Mouse (Mus musculus) ES-E14 (cell line): ENCODE measurements around the gene Tbc1d2b.

Source experiments
- CHD2 ChIP-seq: IDR thresholded peaks from 2 replicates; pipeline ENCODE4 v1.6.1; 2014; ENCODE audit warnings: mild to moderate bottlenecking, low read depth, low read length, inconsistent platforms
- HCFC1 ChIP-seq: IDR thresholded peaks from 2 replicates; pipeline ENCODE4 v1.6.1; 2012; ENCODE audit warnings: low read length, inconsistent platforms, borderline replicate concordance; ENCODE audit not compliant: insufficient read depth
- MAFK ChIP-seq: IDR thresholded peaks from 2 replicates; pipeline ENCODE4 v1.6.1; 2014; ENCODE audit warnings: mild to moderate bottlenecking, low read depth, low read length, inconsistent platforms; ENCODE audit not compliant: insufficient read depth
- ZC3H11A ChIP-seq: IDR thresholded peaks from 2 replicates; pipeline ENCODE4 v1.6.1; 2012; ENCODE audit warnings: low read depth, mild to moderate bottlenecking, inconsistent platforms, low read length, borderline replicate concordance
- ZNF384 ChIP-seq: IDR thresholded peaks from 2 replicates; pipeline ENCODE4 v1.6.1; 2012; ENCODE audit warnings: low read depth, low read length, inconsistent platforms

DNA sequence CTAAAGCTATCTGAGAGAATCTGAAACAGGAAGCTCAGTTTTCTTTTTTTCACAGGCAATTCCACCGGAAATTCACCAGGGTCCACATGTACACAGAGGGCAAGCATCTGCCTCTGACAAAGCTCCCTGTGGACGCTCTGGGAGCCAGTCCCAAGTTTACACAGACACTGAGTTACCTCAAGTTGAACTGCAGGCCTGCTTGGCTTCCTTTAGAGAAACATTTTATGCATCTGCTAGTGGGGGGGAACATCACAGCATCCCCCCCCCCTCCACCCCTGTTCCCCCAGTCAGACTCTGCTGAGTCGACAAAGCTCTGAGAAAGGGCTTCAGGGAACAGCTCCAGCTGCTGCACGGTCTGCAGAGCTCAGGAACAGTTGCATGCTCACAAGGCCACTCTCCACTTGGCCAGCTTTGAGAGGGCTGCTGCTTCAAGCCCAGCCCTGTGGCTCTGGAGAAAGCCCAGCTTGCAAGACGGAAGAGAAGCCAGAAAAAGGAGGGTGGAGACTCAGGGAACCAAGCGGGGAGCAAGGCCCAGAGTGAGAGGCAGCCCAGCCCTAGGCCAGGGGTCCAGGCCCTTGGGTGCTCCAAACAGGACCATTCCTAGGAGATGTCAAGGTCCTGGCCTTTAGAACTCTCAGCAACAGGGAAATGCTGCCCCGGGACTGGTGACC, 1.5 kb downstream of the Tbc1d2b start:
- no peak for TF ChIP-seq HCFC1
- no peak for TF ChIP-seq ZC3H11A
- TF ChIP-seq MAFK = no peak
- TF ChIP-seq CHD2 = no peak
- TF ChIP-seq ZNF384 = no peak
